Mouse (Mus musculus): ENCODE results near the gene Morc2a.

DNA sequence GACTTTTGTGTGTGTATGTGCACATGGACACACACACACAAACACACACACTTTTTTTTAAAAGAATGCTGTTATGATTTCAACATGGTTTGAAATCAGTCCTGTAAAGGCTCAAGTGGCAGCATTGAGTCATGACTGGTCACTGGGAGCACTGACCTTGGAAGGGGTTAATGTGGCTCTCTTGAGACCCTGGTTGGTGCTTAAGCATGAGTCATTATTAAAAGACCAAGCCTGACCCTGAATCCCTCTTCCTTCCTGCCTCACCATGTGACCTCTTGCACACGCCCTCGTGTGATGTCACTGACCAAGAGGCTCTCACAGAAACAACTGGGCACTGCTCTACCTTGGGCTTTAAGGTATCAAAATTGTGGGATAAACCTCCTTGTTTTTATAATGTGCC lies 89.8 kb downstream of the Morc2a start:
- TF ChIP-seq ZNF384 (IDR thresholded peaks at IDR 0.05; ENCODE audit: low read depth, low read length) = no peak
- no peak for TF ChIP-seq CHD2 (IDR thresholded peaks at IDR 0.05; ENCODE audit: low read depth, low read length)
- TF ChIP-seq HCFC1 (IDR thresholded peaks at IDR 0.05; ENCODE audit: borderline replicate concordance, insufficient read depth, low read length) = no peak
